Mouse (Mus musculus) G1E-ER4 (cell line): Measurements from ENCODE around the gene Gria4. TPM values are rescaled to one million over a fixed set of nuclear protein-coding genes. Genes with fewer than 3 reads are reported as not detected.

Source experiments
- GATA1 ChIP-seq: IDR thresholded peaks from one replicate; pipeline ENCODE4 v1.8.0; 2012; ENCODE audit warnings: low read length, inconsistent platforms
- polyA plus RNA-seq: library from polyadenylated mRNA; stranded (reverse); fragments of >175 nt; gene quantifications from 2 replicates; pipeline ENCODE4 v1.2.3, GENCODE M21; 2012

The Gria4 gene
- polyA plus RNA-seq, 1 experiment = not detected

- TF ChIP-seq GATA1 = no peak
Observed at GRCm38 (mm10) chr9:4605354-4605753, 190.7 kb downstream of the Gria4 start.

DNA sequence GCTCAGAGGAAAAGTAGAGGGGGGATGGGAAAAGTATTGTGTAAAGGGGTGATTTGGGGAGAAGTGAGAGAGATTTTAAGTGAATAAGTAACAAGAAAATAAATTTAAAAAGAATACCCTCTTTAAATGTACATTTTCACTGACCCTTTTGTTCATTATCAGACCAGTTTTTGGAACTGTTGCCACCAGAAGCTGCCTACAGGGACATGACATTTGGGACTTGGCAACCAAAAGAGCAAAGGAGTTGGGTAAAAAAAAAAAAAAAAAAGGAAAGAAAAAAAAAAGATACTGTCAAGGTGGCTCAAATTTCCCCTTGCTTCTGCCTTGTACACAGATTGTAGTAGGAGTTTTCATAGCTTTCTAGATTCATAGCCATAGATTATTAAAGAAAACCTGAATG lies 191.8 kb downstream of the Gria4 start:
- no peak for TF ChIP-seq GATA1

GRCm38 (mm10) chr9:4601788-4602187 lies 194.2 kb downstream of the Gria4 start:
- no peak for TF ChIP-seq GATA1

GRCm38 (mm10) chr9:4573596-4573995 lies 222.4 kb downstream of the Gria4 start:
- TF ChIP-seq GATA1 = no peak

GRCm38 (mm10) chr9:4555415-4555959 lies 240.5 kb downstream of the Gria4 start:
- TF ChIP-seq GATA1 = no peak

DNA sequence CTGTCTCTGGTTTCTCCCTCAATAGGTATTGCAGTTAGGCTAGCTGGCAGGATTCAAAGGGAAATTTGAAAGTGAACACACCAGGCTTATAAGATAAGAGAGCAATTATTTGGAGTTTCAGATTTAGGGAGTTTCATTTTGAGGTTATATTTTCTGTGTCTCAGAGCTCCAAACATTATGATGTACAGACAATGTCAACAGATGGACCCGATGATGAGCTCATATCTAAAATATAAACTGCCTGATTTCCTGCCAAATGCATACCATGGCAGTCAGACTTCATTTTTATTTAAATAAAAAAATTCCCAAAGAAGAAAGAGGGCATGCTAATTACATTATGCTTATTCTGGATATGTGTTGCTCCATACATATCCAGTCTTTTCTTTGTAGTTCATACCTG lies 256.8 kb downstream of the Gria4 start:
- TF ChIP-seq GATA1 = no peak

DNA sequence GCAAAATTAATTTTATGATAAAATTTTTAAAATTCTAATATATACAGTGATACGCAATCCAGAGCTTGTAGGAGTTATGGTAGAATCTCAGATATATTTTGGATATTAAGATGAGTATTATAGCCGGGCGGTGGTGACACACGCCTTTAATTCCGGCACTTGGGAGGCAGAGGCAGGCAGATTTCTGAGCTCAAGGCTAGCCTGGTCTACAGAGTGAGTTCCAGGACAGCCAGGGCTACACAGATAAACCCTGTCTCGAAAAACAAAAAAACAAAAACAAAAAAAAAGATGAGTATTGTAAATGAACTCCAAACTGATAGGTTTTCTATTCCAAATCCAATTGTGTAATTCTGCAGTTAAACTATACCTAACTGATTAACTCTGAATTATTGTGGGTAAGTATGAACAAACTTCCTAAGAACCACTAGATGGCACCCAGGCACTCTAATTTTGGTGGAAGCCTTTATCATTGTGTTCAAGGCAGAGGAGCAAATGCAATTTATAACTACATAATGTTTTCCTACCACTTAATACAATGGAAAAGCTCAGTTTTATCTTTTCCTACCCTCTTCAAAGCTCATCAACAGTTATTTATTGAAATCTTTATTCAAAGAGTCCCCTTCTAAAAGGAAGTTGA lies 259.4 kb downstream of the Gria4 start:
- no peak for TF ChIP-seq GATA1

DNA sequence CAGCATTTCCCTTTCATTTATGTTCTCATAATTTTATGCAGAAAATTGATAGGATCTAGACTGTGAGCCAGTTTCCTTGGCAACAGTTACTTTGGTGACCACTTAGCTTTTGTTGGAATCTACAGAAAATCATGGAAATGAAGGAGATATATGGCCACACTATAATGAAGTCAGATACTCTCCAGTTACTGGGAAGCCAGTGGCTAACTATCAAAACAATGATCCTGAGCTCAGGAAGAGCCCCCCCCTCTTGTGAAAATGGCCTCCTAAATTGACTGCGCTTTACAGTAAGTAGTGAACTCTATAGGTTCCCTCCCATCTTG lies 281.5 kb downstream of the Gria4 start:
- no peak for TF ChIP-seq GATA1

DNA sequence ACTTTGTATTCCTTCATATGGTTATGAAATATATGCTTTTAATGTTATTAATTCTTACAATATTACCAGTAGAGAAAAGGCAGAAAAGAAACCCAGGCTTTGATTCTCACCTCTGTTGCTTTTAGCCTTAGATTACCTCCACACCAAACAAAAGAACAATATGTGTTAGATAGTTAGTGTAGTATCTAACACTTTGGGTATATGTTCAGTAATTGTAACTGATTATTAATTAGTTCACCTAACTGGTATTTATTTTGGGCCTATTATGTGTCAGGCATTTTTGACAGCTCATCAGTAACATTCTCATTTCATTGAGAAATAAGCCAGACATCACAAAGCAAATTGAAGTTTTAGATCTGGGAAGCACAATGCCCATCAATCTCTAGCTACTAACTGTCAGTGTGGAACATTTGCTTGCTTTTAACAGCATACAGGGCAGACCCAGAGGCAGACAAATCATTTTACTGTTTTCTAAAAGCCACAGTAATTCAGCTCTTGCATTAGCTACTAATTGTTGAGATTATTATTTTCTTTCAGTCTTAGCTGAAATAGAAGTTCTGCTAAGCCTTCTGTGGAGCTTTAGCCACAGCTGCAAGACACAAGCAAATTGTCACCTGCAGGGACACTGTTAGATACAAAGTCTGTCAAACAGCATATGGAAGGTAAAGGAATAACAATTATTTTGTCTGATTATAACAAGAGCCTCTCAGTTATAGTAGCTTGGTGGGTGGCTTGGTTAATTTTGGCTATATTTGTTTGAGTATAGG lies 282.1 kb downstream of the Gria4 start:
- TF ChIP-seq GATA1 = no peak

DNA sequence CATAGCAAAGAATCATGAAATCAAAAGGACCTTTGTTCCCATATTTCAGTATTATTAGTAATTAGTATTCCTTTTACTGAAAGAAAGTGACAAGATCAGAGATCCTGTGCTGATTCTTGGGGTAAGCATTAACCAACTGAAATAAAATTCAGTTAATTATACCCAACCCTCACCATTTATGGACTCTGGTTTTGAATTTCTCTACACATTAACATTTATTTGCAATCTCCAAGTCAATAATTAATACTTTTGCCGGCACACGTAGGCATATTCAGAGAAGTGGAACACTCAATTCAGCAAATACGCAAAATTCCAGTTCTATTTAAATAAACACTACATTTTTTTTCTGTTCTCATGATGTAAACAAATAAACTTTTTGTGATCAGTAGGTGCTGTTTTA lies 289.9 kb downstream of the Gria4 start:
- TF ChIP-seq GATA1 = no peak

DNA sequence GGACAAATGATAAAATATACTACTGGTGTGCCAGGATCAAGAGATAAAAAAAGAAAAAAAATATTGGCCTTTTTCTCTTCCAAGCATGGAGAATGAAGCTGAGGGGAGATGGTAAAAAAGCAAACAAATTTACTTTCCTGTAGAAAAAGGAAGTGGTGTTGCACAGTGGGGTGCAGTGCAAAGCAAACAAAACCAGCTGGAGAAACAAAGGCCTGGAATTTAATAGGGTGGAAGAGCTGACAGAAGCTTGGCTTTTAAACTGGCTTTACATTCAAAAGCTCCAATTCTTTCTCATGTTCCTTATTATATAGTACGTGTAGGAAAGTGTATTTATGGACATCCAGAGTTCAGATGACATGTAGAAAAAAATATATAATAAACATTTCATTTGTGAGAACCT lies 290.9 kb downstream of the Gria4 start:
- no peak for TF ChIP-seq GATA1

DNA sequence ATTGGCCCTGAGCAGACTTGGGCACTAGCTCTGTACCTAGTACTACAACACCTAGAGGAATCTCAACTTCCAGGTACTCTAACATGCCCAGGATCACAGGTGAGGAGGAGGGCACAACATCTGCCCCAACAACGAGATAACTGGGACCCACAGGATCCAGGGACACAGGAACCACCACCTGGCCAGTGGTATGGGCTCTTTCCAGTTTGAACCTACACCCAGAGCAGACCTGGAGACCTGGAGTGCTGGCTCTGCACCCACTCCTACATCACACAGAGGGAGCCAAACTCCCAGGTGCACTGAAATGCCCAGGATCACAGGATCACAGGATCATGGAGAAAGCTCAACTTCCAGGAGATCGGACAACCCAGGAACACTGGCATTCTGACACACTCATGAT lies 309.6 kb downstream of the Gria4 start:
- TF ChIP-seq GATA1 = no peak

DNA sequence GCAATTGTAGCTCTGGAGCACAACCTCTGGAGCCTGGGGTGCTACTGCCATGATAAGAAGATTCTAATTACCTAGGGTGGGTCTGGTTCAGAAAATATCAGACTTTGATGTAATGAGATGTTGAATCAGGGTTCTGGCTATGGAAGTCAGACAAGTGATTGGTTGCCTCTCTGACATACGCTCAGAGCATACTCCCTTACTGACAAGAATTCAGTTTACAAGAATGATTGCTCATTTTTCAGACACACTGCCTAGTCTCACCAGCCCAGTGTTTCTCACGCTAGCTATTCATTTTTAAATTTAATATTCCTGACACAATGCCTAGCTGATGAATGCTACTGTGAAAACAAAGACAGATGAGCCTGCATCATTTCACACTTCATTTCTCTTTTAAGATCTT lies 311.5 kb downstream of the Gria4 start:
- TF ChIP-seq GATA1 = no peak

DNA sequence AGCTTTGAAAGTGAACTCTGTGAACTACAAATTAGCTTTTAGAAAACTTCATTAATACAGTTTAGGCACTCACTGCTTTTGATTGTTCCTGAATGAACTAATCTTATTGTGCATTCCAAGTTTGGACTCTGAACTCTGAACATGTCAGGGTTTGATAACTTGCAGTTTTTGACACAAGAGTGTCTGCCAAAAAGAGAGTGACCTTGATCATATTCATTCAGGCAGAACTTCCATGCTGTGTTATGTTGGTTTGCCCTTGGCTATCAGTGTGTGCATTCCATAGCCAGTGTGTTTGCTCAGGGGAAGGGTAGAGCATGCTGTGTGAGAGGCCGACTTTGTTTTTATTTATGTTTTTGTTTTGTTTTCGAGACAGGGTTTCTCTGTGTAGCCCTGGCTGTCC lies 325.2 kb downstream of the Gria4 start:
- no peak for TF ChIP-seq GATA1

- no peak for TF ChIP-seq GATA1
Observed at GRCm38 (mm10) chr9:4459456-4460070, 336.5 kb downstream of the Gria4 start.

DNA sequence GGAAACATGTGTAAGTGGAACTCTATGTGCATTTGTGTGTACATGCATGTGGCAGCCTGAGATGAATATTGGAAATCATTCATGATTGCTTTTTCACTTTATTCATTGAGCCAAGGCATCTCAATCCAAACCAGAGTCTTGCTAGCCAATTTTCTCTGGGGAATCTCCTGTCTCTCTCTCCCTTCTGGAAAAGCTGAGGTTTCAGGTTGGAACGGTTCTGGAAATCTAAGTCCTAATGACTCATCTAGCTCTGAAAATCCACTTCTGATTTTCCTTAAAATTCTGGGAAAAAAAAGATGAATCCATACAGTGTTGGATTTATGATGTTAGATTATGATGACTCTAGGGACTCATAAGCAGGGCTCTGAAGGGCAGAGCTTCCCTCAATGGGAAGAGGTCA lies 337.8 kb downstream of the Gria4 start:
- no peak for TF ChIP-seq GATA1

- no peak for TF ChIP-seq GATA1
Observed at GRCm38 (mm10) chr9:4457644-4458043, 338.4 kb downstream of the Gria4 start.
